Mouse (Mus musculus): Measurements from ENCODE around the gene C330021F23Rik.

The C330021F23Rik gene

GRCm38 (mm10) chr8:3587391-3588257, 19.8 kb downstream of the C330021F23Rik start:
- under 1% methylated on average over 73 of the region's 77 CpGs for WGBS

GRCm38 (mm10) chr8:3588258-3588633, 20.5 kb downstream of the C330021F23Rik start:
- WGBS: 16% methylated on average over 11 of the region's 11 CpGs

GRCm38 (mm10) chr8:3593470-3593869, 25.7 kb downstream of the C330021F23Rik start:
- 50% methylated on average over 3 of the region's 3 CpGs for WGBS

- 88% methylated on average over 2 of the region's 2 CpGs for WGBS
Measured at GRCm38 (mm10) chr8:3594466-3594865, 26.7 kb downstream of the C330021F23Rik start.

- WGBS: 81% methylated on average over 3 of the region's 3 CpGs
Measured at GRCm38 (mm10) chr8:3598054-3598453, 30.3 kb downstream of the C330021F23Rik start.

- WGBS: 89% methylated on average over 1 of the region's 1 CpGs
Measured at GRCm38 (mm10) chr8:3599219-3599618, 31.4 kb downstream of the C330021F23Rik start.

GRCm38 (mm10) chr8:3600401-3600800, 32.6 kb downstream of the C330021F23Rik start:
- 71% methylated on average over 6 of the region's 6 CpGs for WGBS

GRCm38 (mm10) chr8:3603439-3603838, 35.6 kb downstream of the C330021F23Rik start:
- 83% methylated on average over 13 of the region's 13 CpGs for WGBS

- 73% methylated on average over 16 of the region's 16 CpGs for WGBS
Measured at GRCm38 (mm10) chr8:3606593-3606992, 38.8 kb downstream of the C330021F23Rik start.

- WGBS: 65% methylated on average over 7 of the region's 7 CpGs
Measured at GRCm38 (mm10) chr8:3607822-3608221, 40.0 kb downstream of the C330021F23Rik start.

GRCm38 (mm10) chr8:3609046-3609815, 41.4 kb downstream of the C330021F23Rik start:
- 47% methylated on average over 12 of the region's 12 CpGs for WGBS

- WGBS: 80% methylated on average over 6 of the region's 6 CpGs
Measured at GRCm38 (mm10) chr8:3609816-3610150, 42.0 kb downstream of the C330021F23Rik start.

GRCm38 (mm10) chr8:3621199-3621970, 53.6 kb downstream of the C330021F23Rik start, which contains the start of the genes Xab2 and Pet100:
Gene Xab2 (minus strand): TSS chr8:3621316.
Gene Pet100 (plus strand): TSS chr8:3621548.
- WGBS: under 1% methylated on average over 37 of the region's 37 CpGs

GRCm38 (mm10) chr8:3622119-3622518, 54.3 kb downstream of the C330021F23Rik start:
- WGBS: 55% methylated on average over 8 of the region's 8 CpGs

GRCm38 (mm10) chr8:3625445-3625844, 57.7 kb downstream of the C330021F23Rik start, which contains the start of gene Pcp2:
Gene Pcp2 (minus strand): TSS chr8:3625545.
- 69% methylated on average over 1 of the region's 1 CpGs for WGBS

GRCm38 (mm10) chr8:3626971-3627370, 59.2 kb downstream of the C330021F23Rik start:
- WGBS: 60% methylated on average over 5 of the region's 5 CpGs

GRCm38 (mm10) chr8:3628014-3628413, 60.2 kb downstream of the C330021F23Rik start:
- 30% methylated on average over 5 of the region's 5 CpGs for WGBS

GRCm38 (mm10) chr8:3630647-3631477, 63.1 kb downstream of the C330021F23Rik start, which contains the start of gene Stxbp2:
Gene Stxbp2 (plus strand): TSS chr8:3630955.
- 4% methylated on average over 47 of the region's 47 CpGs for WGBS

- 24% methylated on average over 8 of the region's 8 CpGs for WGBS
Measured at GRCm38 (mm10) chr8:3631478-3631875, 63.7 kb downstream of the C330021F23Rik start.
